Mouse (Mus musculus): Measurements from ENCODE around the gene Rad9a. TPM values are rescaled to one million over a fixed set of nuclear protein-coding genes. Genes with fewer than 3 reads are reported as not detected.
A peak's percentile ranks its signal among the peaks of the same experiment; 100 is the strongest.

The Rad9a gene
- polyA plus RNA-seq, 1 experiment from 2014 or later, result 9.0 TPM

DNA sequence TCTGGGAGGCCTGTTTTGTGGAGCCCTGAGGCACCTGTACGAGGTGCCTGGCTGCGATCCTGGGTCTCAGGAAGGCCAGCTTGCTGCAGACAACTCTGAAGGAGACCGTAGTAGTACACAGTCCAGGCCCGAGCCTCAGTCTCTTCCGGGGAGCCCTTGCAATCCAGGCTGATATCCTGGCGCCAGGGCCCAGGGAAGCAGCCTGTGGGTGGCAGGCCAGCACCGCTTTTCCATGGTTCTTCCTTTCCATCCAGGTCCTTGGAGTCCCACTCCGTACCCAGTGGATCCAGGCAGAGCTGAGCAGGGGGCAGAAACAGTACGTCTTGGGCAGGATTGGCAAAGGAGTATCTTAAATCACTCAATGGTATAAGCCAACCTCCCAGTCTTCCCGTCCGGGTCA is 28.5 kb downstream of the Rad9a start:
- Histone ChIP-seq H3K9ac (replicated peaks) (no peak overlapping the region), H3K36me3 (replicated peaks; ENCODE audit: insufficient read depth, low read length) (no peaks in the 10 kb centered on the region), H3K4me3 (ENCODE audit: low read depth, low read length) (no peak overlapping the region), H3K9me3 (ENCODE audit: low read length) (no peaks in the 10 kb centered on the region), H3K27me3 (ENCODE audit: insufficient read depth, low read length) (no peaks in the 10 kb centered on the region), H3K4me2 (ENCODE audit: low read depth, low read length) (no peak overlapping the region), H3K4me1 (ENCODE audit: insufficient read depth) (peaks cover 28% of the 10 kb centered on the region), H3K27ac (ENCODE audit: low read depth) (no peak overlapping the region)
- 68% methylated on average over 11 of the region's 11 CpGs for WGBS (ENCODE audit: insufficient replicate concordance)
- ATAC-seq (no peak), DNase-seq (no peak)
- TF ChIP-seq EP300 (IDR thresholded peaks at IDR 0.05; ENCODE audit: low read depth) (no peak), CTCF (IDR thresholded peaks at IDR 0.05; ENCODE audit: low read depth) (no peak; the same call in 1 of the 2 replicates)

DNA sequence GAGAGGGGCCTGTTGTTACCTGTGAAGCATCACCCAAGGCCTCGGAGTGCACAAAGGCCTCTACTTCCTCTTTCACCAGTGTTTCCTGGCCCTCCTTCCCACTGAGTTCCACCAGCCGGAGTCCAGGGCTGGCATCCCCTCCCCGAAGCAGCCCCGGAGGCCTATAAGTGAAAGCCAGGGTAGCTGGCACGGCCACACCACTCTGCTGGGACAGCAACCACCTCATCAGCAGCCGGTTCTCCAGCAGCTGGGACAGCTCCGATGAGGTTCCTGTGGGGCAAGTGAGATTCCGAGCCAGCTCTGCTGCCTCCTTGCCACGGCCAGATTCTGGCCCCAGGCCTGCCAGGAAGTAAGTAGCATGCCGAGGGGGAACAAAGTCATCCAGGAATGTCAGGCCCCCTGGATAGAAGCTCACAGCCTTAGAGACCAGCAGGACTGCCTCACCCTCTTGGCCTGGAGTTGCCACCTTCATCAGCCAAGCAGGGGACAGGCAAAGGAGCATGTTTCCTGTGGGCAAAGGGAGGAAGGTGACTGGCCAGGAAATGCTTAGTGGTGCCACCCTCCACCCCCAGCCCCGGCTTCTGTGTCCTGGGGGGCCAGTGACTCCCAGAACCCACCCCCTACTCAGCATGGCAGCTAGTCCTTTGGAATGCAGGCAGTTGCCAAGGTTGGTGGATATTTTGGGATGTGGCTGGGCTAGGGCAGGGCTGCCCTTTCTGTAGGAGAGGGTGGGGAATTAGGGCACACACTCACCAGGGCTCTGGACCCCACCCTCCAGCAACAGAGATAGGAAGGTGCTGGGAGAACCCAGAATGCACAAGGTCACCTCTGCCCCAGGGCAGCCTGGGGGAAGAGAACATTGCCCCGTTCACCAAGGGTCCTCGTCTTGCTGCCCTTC is 29.8 kb downstream of the Rad9a start:
- Histone ChIP-seq H3K27me3 (ENCODE audit: insufficient read depth, low read length) (no peaks in the 10 kb centered on the region), H3K4me3 (ENCODE audit: low read depth, low read length) (no peak overlapping the region), H3K36me3 (replicated peaks; ENCODE audit: insufficient read depth, low read length) (no peaks in the 10 kb centered on the region), H3K4me1 (ENCODE audit: insufficient read depth) (peaks cover 28% of the 10 kb centered on the region), H3K9me3 (ENCODE audit: low read length) (no peaks in the 10 kb centered on the region), H3K4me2 (ENCODE audit: low read depth, low read length) (no peak overlapping the region), H3K27ac (ENCODE audit: low read depth) (0 out of 2 replicates have a peak overlapping the region, but pooled peaks have one; percentile 34), H3K9ac (replicated peaks) (no peak overlapping the region)
- ATAC-seq (no peak), DNase-seq (no peak)
- TF ChIP-seq EP300 (IDR thresholded peaks at IDR 0.05; ENCODE audit: low read depth) (no peak), CTCF (IDR thresholded peaks at IDR 0.05; ENCODE audit: low read depth) (no peak)
- 46% methylated on average over 13 of the region's 13 CpGs for WGBS (ENCODE audit: insufficient replicate concordance)

DNA sequence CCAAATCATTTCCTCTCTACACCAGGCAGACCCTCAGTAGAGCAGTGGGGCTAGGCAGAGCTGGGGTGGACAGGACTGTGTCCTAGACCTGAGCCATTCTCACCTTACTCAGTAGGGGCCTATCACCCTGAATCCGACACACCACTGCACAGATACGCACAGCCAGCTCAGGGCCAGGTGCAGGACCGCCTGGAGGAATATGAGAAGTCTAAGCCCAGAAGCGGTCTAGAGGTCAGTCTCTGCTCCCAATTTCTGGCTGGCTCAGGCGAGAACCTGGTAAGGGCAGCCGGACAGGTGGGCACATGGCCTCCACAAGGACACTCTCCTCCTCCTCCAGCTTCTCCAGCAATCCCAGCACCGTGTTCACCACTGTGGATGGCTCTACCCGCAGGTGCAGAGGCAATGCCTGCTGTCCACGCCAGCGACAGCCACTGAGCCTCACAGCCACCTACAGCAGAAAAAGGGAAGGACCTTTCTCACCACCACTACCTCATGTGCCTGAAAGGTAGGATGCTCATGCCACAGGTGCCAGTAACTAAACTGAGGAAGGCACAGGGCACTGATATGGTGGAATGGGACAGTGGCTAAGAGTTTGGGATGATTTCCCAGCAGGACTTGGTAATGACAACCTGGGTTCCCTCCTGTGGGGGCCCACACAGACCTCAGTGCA is 30.6 kb downstream of the Rad9a start:
- no peak overlapping the region for H3K9ac ChIP-seq (replicated peaks)
- no peaks in the 10 kb centered on the region for H3K36me3 ChIP-seq (replicated peaks; ENCODE audit: insufficient read depth, low read length)
- peaks cover 28% of the 10 kb centered on the region for H3K4me1 ChIP-seq (ENCODE audit: insufficient read depth)
- DNase-seq, result no peak
- no peak for ATAC-seq
- no peak overlapping the region for H3K4me2 ChIP-seq (ENCODE audit: low read depth, low read length)
- H3K4me3 ChIP-seq (ENCODE audit: low read depth, low read length), result no peak overlapping the region
- 87% methylated on average over 10 of the region's 10 CpGs for WGBS (ENCODE audit: insufficient replicate concordance)
- H3K9me3 ChIP-seq (ENCODE audit: low read length), result no peaks in the 10 kb centered on the region
- TF ChIP-seq CTCF (IDR thresholded peaks at IDR 0.05; ENCODE audit: low read depth) (no peak), EP300 (IDR thresholded peaks at IDR 0.05; ENCODE audit: low read depth) (no peak)
- H3K27me3 ChIP-seq (ENCODE audit: insufficient read depth, low read length), result no peaks in the 10 kb centered on the region
- 0 out of 2 replicates have a peak overlapping the region, but pooled peaks have one; percentile 34 for H3K27ac ChIP-seq (ENCODE audit: low read depth)

DNA sequence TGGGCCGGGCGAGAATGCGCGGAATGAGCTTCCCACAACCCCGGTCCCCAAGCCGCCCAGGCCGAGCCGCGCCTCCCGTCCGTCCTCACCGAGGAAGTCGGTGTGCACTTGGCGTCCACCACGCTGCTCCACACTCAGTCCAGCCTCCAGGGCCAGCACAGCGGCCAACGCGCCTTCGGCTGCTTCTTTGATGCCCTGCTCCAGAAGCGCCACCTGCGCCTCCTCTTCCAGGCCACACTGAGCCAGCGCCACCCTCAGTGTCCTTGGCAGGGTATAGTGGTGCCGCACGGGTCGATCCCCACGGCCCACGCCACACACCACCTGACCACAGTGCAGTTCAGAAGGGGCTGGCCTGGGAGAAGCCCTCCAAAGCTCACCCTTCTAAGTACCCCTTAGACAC is 31.7 kb downstream of the Rad9a start:
- DNase-seq (no peak), ATAC-seq (peak; percentile 47)
- 8% methylated on average over 27 of the region's 27 CpGs for WGBS (ENCODE audit: insufficient replicate concordance)
- peak overlapping the region; percentile 82 for H3K27ac ChIP-seq (ENCODE audit: low read depth)
- peak overlapping the region; percentile 62 for H3K4me3 ChIP-seq (ENCODE audit: low read depth, low read length)
- peak overlapping the region; percentile 81 for H3K9ac ChIP-seq (replicated peaks)
- TF ChIP-seq CTCF (IDR thresholded peaks at IDR 0.05; ENCODE audit: low read depth) (no peak), EP300 (IDR thresholded peaks at IDR 0.05; ENCODE audit: low read depth) (no peak)
- no peaks in the 10 kb centered on the region for H3K36me3 ChIP-seq (replicated peaks; ENCODE audit: insufficient read depth, low read length)
- H3K9me3 ChIP-seq (ENCODE audit: low read length), result no peaks in the 10 kb centered on the region
- peak overlapping the region; percentile 97 for H3K4me2 ChIP-seq (ENCODE audit: low read depth, low read length)
- no peaks in the 10 kb centered on the region for H3K27me3 ChIP-seq (ENCODE audit: insufficient read depth, low read length)
- peaks cover 30% of the 10 kb centered on the region for H3K4me1 ChIP-seq (ENCODE audit: insufficient read depth)

DNA sequence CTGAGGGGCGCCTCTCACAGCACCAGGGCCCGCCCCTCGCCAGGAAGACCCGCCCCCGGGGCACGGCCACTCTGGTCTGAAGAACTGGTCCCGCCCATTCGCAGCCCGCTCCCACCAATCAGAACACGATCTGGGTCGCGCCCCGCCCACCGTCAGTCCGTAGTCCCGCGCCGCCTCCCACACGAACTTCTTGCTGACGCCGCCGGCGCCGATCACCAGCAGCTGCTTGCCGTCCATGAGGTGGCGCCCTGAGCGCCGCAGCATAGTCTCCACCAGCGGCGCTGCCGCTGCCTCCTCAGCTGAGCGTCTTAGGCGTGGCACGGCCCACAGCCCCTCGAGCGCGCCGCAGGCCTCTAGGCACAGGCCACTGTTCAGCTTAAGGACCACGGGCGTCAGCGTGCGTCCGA is 32.1 kb downstream of the Rad9a start:
- peak overlapping the region; percentile 81 for H3K9ac ChIP-seq (replicated peaks)
- ATAC-seq (peak; percentile 95), DNase-seq (peak; percentile 99)
- no peaks in the 10 kb centered on the region for H3K27me3 ChIP-seq (ENCODE audit: insufficient read depth, low read length)
- peak overlapping the region; percentile 97 for H3K4me2 ChIP-seq (ENCODE audit: low read depth, low read length)
- H3K9me3 ChIP-seq (ENCODE audit: low read length), result no peaks in the 10 kb centered on the region
- peak overlapping the region; percentile 62 for H3K4me3 ChIP-seq (ENCODE audit: low read depth, low read length)
- H3K4me1 ChIP-seq (ENCODE audit: insufficient read depth), result peaks cover 31% of the 10 kb centered on the region
- H3K27ac ChIP-seq (ENCODE audit: low read depth), result peak overlapping the region; percentile 82
- no peaks in the 10 kb centered on the region for H3K36me3 ChIP-seq (replicated peaks; ENCODE audit: insufficient read depth, low read length)
- under 1% methylated on average over 42 of the region's 43 CpGs for WGBS (ENCODE audit: insufficient replicate concordance)
- TF ChIP-seq CTCF (IDR thresholded peaks at IDR 0.05; ENCODE audit: low read depth) (peak; percentile 99), EP300 (IDR thresholded peaks at IDR 0.05; ENCODE audit: low read depth) (no peak)
